Mouse (Mus musculus): Measurements from ENCODE around the gene Snrpa. TPM values are rescaled to one million over a fixed set of nuclear protein-coding genes. Genes with fewer than 3 reads are reported as not detected.

Snrpa gene
- polyA plus RNA-seq, 1 experiment from 2014 or later, result 158 TPM

GRCm38 (mm10) chr7:27179217-27179918 is 16.7 kb downstream of the Snrpa start:
- WGBS, result 43% methylated on average over 16 of the region's 16 CpGs
- Histone ChIP-seq H3K36me3 (peaks cover 29% of the 10 kb centered on the region), H3K9me3 (no peaks in the 10 kb centered on the region), H3K4me2 (peak overlapping the region; percentile 74), H3K27ac (replicated peaks) (peak overlapping the region; percentile 81), H3K4me3 (peak overlapping the region; percentile 82), H3K4me1 (peaks cover 24% of the 10 kb centered on the region), H3K27me3 (replicated peaks) (no peaks in the 10 kb centered on the region), H3K9ac (peak overlapping the region; percentile 77)
- ATAC-seq (ENCODE audit: extremely low read depth, insufficient number of reproducible peaks, low FRiP score, low TSS enrichment), result no peak

DNA sequence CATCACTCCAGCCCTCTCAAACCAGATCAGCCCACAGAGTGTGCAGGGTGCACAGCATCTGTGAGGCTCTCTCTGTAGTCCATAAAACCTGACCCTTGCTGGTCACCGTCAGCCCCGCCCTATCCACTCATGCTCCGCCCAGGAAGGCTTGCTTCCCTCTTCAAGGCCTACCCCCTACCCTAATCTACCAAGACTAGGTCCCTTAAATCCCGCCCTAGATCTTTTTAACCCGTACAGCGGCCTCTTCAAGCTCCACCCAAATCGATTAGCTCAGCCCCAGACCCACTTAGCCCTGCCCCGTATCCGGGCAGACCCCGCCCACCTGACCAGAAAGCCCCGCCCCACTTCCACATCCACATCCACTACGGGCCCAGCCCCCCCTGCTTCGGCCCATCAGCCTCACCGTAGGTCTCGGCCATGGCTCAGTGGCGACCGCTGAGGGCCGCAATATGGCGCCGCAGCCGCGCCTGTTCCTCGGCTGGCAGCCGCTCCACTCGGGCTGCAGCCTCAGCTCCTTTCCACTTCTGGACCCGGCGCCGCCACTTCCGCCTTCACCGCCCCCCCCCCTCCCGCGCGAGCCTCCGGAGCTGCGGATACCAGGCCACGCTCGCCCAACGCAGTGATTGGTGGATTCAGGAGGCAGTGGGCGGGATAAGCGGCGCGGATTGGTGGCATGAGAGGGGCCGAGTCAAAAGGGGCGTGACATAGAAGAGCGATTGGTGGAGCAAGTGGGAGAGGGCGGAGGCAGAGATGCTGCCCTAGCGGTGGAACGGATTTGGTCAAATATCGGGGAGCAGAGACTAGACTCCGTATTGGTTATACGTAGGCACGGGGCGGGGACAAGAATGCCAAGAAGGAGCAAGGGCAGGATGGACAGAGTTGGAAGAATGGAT is 17.5 kb downstream of the Snrpa start, which contains the start of gene Rab4b:
TSS of gene Rab4b (minus strand) at position 573 of the 893 bp plus-strand sequence.
- Histone ChIP-seq H3K27ac (replicated peaks) (peak within 1 kb of the TSS; percentile 97), H3K9me3 (no peaks in the 10 kb centered on the region), H3K4me3 (peak within 1 kb of the TSS; percentile 82), H3K4me1 (peaks cover 24% of the 10 kb centered on the region), H3K27me3 (replicated peaks) (no peaks in the 10 kb centered on the region), H3K4me2 (peak within 1 kb of the TSS; percentile 74), H3K36me3 (peaks cover 30% of the 10 kb centered on the region), H3K9ac (peak within 1 kb of the TSS; percentile 84)
- under 1% methylated on average over 52 of the region's 53 CpGs for WGBS
- peak; percentile 98 for ATAC-seq (ENCODE audit: extremely low read depth, insufficient number of reproducible peaks, low FRiP score, low TSS enrichment)

DNA sequence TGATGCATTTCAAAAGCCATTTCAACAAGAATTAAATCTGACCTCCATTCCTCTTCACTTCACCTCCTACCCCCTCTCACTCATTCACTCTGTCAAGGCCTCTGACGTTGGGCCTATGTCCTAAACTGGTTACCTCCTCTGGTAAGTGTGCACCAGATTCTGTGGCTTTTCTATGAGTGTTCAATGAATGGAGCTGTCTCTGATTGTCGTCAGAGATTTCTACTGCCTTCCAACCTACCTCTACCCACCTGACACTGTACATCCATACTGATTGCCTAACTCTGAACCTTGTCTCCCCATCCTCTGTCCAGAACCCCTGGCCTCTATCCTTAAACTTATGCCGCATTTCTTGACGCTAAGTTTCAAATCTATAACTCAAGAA is 18.1 kb downstream of the Snrpa start:
- Histone ChIP-seq H3K36me3 (peaks cover 31% of the 10 kb centered on the region), H3K27ac (replicated peaks) (peak overlapping the region; percentile 97), H3K4me3 (peak overlapping the region; percentile 82), H3K27me3 (replicated peaks) (no peaks in the 10 kb centered on the region), H3K9me3 (no peaks in the 10 kb centered on the region), H3K4me1 (peaks cover 24% of the 10 kb centered on the region), H3K9ac (peak overlapping the region; percentile 84), H3K4me2 (peak overlapping the region; percentile 74)
- WGBS, result 23% methylated on average over 4 of the region's 4 CpGs
- no peak for ATAC-seq (ENCODE audit: extremely low read depth, insufficient number of reproducible peaks, low FRiP score, low TSS enrichment)

DNA sequence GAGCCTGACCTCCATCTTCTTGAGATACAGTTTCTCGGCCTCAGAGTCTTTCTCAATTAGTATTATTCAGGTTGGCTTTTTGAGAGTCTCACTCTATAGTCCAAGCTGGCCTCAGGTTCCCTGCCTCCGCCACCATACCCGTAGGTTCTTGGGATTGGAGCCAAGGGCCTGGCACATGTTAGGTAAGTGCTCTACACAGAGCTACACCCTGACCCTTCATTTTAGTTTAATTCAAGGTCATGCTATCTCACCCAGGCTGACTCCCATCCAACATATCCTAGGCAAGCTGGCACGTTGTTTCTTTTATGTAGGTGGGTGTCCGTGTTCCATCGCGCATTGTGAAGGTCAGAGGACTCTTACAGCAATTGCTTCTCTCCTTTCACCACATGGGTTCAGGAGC is 21.2 kb downstream of the Snrpa start:
- 81% methylated on average over 7 of the region's 7 CpGs for WGBS

DNA sequence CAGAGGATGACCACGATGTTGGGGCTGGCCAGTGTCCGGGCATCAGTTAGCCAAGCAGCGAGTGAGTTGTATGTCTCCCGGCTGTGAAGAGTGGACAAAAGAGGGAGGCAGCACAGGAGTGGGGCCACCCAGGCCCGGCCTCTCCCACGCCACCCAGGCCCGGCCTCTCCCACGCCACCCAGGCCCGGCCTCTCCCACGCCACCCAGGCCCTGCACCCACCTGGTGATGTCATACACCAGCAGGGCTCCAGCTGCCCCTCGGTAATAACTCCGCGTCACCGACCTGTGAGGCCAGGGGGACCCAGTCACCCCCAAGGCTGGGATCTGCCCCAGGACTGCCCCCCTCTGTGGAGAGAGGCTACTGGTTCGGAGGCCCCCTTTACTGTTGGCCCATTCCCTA is 21.6 kb downstream of the Snrpa start:
- peaks cover 11% of the 10 kb centered on the region for H3K4me1 ChIP-seq
- no peak overlapping the region for H3K4me3 ChIP-seq
- no peaks in the 10 kb centered on the region for H3K9me3 ChIP-seq
- 90% methylated on average over 15 of the region's 15 CpGs for WGBS
- no peak overlapping the region for H3K4me2 ChIP-seq
- ATAC-seq (ENCODE audit: extremely low read depth, insufficient number of reproducible peaks, low FRiP score, low TSS enrichment), result no peak
- H3K27me3 ChIP-seq (replicated peaks), result no peaks in the 10 kb centered on the region
- H3K36me3 ChIP-seq, result peaks cover 61% of the 10 kb centered on the region
- no peak overlapping the region for H3K9ac ChIP-seq
- no peak overlapping the region for H3K27ac ChIP-seq (replicated peaks)

More for the DNA sequence above, 21.2 kb downstream of the Snrpa start:
- Histone ChIP-seq H3K4me3 (no peak overlapping the region), H3K36me3 (peaks cover 61% of the 10 kb centered on the region), H3K4me1 (peaks cover 15% of the 10 kb centered on the region), H3K4me2 (no peak overlapping the region), H3K9ac (0 out of 2 replicates have a peak overlapping the region, but pooled peaks have one; percentile 14), H3K27ac (replicated peaks) (no peak overlapping the region), H3K27me3 (replicated peaks) (no peaks in the 10 kb centered on the region), H3K9me3 (no peaks in the 10 kb centered on the region)
- no peak for ATAC-seq (ENCODE audit: extremely low read depth, insufficient number of reproducible peaks, low FRiP score, low TSS enrichment)

GRCm38 (mm10) chr7:27170981-27171380 is 25.1 kb downstream of the Snrpa start:
- Histone ChIP-seq H3K4me2 (no peak overlapping the region), H3K9ac (no peak overlapping the region), H3K27me3 (replicated peaks) (no peaks in the 10 kb centered on the region), H3K27ac (replicated peaks) (no peak overlapping the region), H3K36me3 (peaks cover 61% of the 10 kb centered on the region), H3K9me3 (no peaks in the 10 kb centered on the region), H3K4me1 (peaks cover 11% of the 10 kb centered on the region), H3K4me3 (no peak overlapping the region)
- ATAC-seq (ENCODE audit: extremely low read depth, insufficient number of reproducible peaks, low FRiP score, low TSS enrichment), result no peak
- WGBS, result 82% methylated on average over 3 of the region's 3 CpGs

DNA sequence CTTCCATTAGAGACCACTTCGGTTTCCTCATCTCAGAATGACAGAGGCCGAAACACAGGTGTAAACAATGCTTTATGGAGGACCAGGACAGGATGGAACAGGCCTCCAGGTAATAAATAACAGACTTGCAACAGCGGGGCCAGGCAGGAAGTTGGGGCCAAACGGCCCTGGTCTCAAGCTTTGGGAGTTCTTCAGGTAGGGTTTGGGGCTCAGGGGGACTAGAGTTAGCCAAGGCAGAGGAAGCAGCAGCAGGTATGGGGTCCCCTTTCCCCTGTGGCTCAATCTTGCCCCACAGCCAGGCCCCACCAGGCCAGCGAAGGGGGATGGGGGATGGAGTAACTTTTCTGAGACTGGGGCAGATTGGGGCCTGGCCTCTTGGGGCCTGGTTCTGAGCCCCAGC is 27.7 kb downstream of the Snrpa start:
- H3K27me3 ChIP-seq (replicated peaks), result no peaks in the 10 kb centered on the region
- WGBS, result 89% methylated on average over 5 of the region's 5 CpGs
- no peaks in the 10 kb centered on the region for H3K9me3 ChIP-seq
- H3K4me2 ChIP-seq, result no peak overlapping the region
- no peak overlapping the region for H3K9ac ChIP-seq
- H3K4me3 ChIP-seq, result no peak overlapping the region
- no peak overlapping the region for H3K27ac ChIP-seq (replicated peaks)
- ATAC-seq (ENCODE audit: extremely low read depth, insufficient number of reproducible peaks, low FRiP score, low TSS enrichment), result no peak
- H3K4me1 ChIP-seq, result peaks cover 35% of the 10 kb centered on the region
- H3K36me3 ChIP-seq, result peaks cover 56% of the 10 kb centered on the region

- Histone ChIP-seq H3K4me3 (peak overlapping the region; percentile 80), H3K9me3 (no peaks in the 10 kb centered on the region), H3K4me2 (peak overlapping the region; percentile 87), H3K27ac (replicated peaks) (peak overlapping the region; percentile 98), H3K4me1 (peaks cover 43% of the 10 kb centered on the region), H3K27me3 (replicated peaks) (no peaks in the 10 kb centered on the region), H3K9ac (peak overlapping the region; percentile 96), H3K36me3 (peaks cover 56% of the 10 kb centered on the region)
- WGBS, result 73% methylated on average over 11 of the region's 11 CpGs
- ATAC-seq (ENCODE audit: extremely low read depth, insufficient number of reproducible peaks, low FRiP score, low TSS enrichment), result no peak
Observed at GRCm38 (mm10) chr7:27167475-27168094, 28.5 kb downstream of the Snrpa start.

DNA sequence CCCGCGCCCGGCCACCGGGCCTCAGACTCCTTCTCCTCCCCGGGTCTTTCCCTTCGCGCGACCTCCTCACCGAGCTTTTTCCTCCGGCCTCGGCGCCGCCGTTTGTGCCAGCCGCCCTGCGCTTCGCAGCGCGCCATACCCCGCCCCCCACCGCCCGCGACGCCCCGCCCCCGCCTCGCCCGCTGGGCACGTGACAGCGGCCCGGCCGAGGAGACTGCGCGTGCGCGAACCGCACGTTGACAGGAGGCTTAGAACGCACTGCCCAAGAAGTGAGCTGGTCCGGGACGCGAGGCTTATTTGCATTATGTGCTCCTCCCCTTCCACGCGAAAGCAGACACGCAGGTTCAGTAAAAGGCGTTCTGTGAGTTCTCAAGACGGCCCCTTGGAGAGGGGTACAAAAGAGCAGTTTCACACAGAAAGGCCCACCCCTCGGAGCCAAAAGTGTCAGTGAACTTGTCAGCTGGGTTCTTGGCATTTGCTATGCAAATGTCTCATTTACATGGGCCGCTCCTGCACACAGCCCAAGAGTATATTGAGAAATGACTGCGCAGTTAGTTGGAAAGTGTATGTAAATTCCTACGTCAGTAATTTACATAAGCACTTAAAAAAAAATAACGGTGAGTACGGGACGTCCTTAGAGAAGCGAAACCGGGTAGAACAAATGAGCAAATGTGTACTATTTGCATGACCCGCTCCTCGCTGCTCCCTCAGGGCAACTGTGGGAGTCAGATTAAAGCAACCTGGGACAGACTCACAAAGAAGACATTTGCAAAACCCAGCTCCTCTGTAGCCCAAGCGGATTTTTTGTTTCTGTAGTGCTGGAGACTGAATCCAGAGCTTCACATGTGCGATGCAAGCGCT is 29.2 kb downstream of the Snrpa start, which contains the start of gene Egln2:
TSS of gene Egln2 (minus strand) at position 189 of the 861 bp plus-strand sequence.
- peak within 1 kb of the TSS; percentile 87 for H3K4me2 ChIP-seq
- peak within 1 kb of the TSS; percentile 80 for H3K4me3 ChIP-seq
- WGBS, result 1% methylated on average over 60 of the region's 61 CpGs
- H3K9me3 ChIP-seq, result no peaks in the 10 kb centered on the region
- H3K27ac ChIP-seq (replicated peaks), result peak within 1 kb of the TSS; percentile 98
- peak; percentile 83 for ATAC-seq (ENCODE audit: extremely low read depth, insufficient number of reproducible peaks, low FRiP score, low TSS enrichment)
- H3K36me3 ChIP-seq, result peaks cover 56% of the 10 kb centered on the region
- no peaks in the 10 kb centered on the region for H3K27me3 ChIP-seq (replicated peaks)
- H3K4me1 ChIP-seq, result peaks cover 50% of the 10 kb centered on the region
- H3K9ac ChIP-seq, result peak within 1 kb of the TSS; percentile 96

DNA sequence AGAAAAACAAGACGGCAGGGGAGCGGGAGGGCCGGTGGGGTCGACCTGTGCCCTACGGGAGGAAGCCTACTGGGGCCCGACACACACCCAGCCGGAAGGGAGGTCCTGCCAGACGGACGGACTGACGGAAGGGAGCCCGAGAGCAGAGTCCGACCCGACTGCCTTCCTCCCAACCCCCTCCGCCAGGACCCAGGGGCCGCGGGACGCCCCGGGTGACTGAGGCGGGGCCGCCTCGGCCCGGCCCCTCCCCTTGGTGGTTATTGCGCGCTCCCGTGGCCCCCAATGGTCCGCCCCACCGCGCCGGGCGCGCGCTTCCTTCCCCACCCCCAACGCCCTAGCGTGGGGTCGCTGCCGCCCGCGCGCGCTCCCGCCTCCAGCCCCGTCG is 29.9 kb downstream of the Snrpa start:
- Histone ChIP-seq H3K9me3 (no peaks in the 10 kb centered on the region), H3K27me3 (replicated peaks) (no peaks in the 10 kb centered on the region), H3K4me1 (peaks cover 56% of the 10 kb centered on the region), H3K4me3 (peak overlapping the region; percentile 80), H3K27ac (replicated peaks) (peak overlapping the region; percentile 98), H3K9ac (peak overlapping the region; percentile 96), H3K4me2 (peak overlapping the region; percentile 87), H3K36me3 (peaks cover 55% of the 10 kb centered on the region)
- WGBS, result under 1% methylated on average over 20 of the region's 43 CpGs
- peak; percentile 82 for ATAC-seq (ENCODE audit: extremely low read depth, insufficient number of reproducible peaks, low FRiP score, low TSS enrichment)
